Mouse (Mus musculus) midbrain, embryonic 16.5 days (tissue): ENCODE measurements at regions not wholly inside any gene's neighbourhood (a gene's known extent, or its start where the extent isn't known, plus 50 kb on each side); places are given as distances from the start of the nearest gene placed in this dataset.
A peak's percentile ranks its signal among the peaks of the same experiment; 100 is the strongest.

Experiments
- ATAC-seq: fragments of 200-750 bp; cut with Nextera tagmentation; 2 replicates; pipeline ENCODE4 v1.8.0; 2017; ENCODE audit warnings: moderate TSS enrichment
- H3K27ac ChIP-seq: fragments of 300-500 bp; sonication (generic); 2 replicates; pipeline ENCODE4 v1.5.1; 2014; ENCODE audit warnings: mild to moderate bottlenecking, low read length, mixed read lengths
- H3K27me3 ChIP-seq: fragments of 300-500 bp; sonication (generic); 2 replicates; pipeline ENCODE4 v1.6.1; 2014; ENCODE audit warnings: low read depth, low read length, mixed read lengths; ENCODE audit not compliant: control insufficient read depth, insufficient read depth
- H3K36me3 ChIP-seq: fragments of 300-500 bp; sonication (generic); 2 replicates; pipeline ENCODE4 v1.6.1; 2014; ENCODE audit warnings: mild to moderate bottlenecking, low read length, moderate library complexity, mixed read lengths; ENCODE audit not compliant: control insufficient read depth, insufficient read depth
- H3K4me1 ChIP-seq: fragments of 300-500 bp; sonication (generic); 2 replicates; pipeline ENCODE4 v1.6.1; 2014; ENCODE audit warnings: mild to moderate bottlenecking, low read length, mixed read lengths; ENCODE audit not compliant: control insufficient read depth, insufficient read depth
- H3K4me2 ChIP-seq: fragments of 300-500 bp; sonication (generic); 2 replicates; pipeline ENCODE4 v1.6.1; 2014; ENCODE audit warnings: mild to moderate bottlenecking, low read length, mixed read lengths
- H3K4me3 ChIP-seq: fragments of 300-500 bp; sonication (generic); 2 replicates; pipeline ENCODE4 v1.5.1; 2014; ENCODE audit warnings: low read depth, mild to moderate bottlenecking, low read length, moderate library complexity, mixed read lengths
- H3K9ac ChIP-seq: fragments of 300-500 bp; sonication (generic); 2 replicates; pipeline ENCODE4 v1.6.1; 2014; ENCODE audit warnings: low read depth, low read length, mixed read lengths
- H3K9me3 ChIP-seq: fragments of 300-500 bp; sonication (generic); replicated peaks from 2 replicates; pipeline ENCODE4 v1.6.1; 2014; ENCODE audit warnings: mild to moderate bottlenecking, low read length, mixed read lengths; ENCODE audit not compliant: control insufficient read depth, poor library complexity, severe bottlenecking
- WGBS: fragments of 180-500 bp; shearing (Covaris S2); extraction: QIAGEN DNeasy Blood & Tissue Kit; methylation state at CpG from one replicate; pipeline ENCODE4 v1.1.7; 2014; 5-methylcytosine and 5-hydroxymethylcytosine counted together

DNA sequence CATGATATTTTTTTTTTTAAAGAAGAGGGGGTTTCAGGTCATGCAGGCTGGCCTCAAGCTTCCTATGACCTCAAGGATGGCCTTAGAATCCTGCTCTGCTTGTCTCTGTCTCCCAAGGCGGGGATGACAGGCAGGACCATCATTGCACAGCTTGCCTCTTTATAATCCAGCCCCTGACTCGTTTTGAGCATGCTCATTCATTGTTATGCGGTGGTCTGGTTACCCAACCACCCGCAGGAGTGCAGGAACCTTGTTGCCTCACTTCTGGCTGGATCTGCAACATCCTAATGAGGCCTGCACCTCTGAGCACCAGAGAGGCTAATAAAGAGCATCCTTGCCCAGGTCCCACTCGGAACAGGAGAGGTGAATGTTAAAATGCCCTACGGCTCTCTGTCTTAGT is 63.4 kb downstream of the Irf2bpl start:
- Histone ChIP-seq H3K4me1 (peaks cover 69% of the 10 kb centered on the region), H3K27me3 (no peaks in the 10 kb centered on the region), H3K9me3 (no peaks in the 10 kb centered on the region), H3K4me2 (no peak overlapping the region), H3K9ac (0 out of 2 replicates have a peak overlapping the region, but pooled peaks have one; percentile 34), H3K27ac (peak overlapping the region; percentile 78), H3K36me3 (no peaks in the 10 kb centered on the region), H3K4me3 (no peak overlapping the region)
- 29% methylated on average over 6 of the region's 6 CpGs for WGBS
- ATAC-seq = no peak

DNA sequence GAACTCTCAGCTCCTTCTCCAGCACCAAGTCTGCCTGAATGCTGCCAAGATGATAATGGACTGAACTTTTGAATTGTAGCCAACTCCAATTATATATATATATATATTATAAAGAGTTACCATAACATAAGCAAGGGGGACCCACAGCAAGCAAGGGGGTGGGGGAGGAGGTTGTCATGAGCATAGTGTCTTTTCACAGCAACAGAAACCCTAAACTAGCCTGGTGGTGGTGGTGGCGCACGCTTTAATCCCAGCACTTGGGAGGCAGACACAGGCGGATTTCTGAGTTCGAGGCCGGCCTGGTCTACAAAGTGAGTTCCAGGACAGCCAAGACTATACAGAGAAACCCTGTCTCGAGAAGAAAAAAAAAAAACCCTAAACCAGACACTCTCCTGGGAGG is 65.0 kb downstream of the Irf2bpl start:
- Histone ChIP-seq H3K9ac (no peak overlapping the region), H3K27me3 (no peaks in the 10 kb centered on the region), H3K4me2 (no peak overlapping the region), H3K4me1 (peaks cover 72% of the 10 kb centered on the region), H3K36me3 (no peaks in the 10 kb centered on the region), H3K27ac (no peak overlapping the region), H3K4me3 (no peak overlapping the region), H3K9me3 (no peaks in the 10 kb centered on the region)
- 95% methylated on average over 6 of the region's 6 CpGs for WGBS
- no peak for ATAC-seq

- Histone ChIP-seq H3K4me3 (no peak overlapping the region), H3K9me3 (no peaks in the 10 kb centered on the region), H3K27me3 (no peaks in the 10 kb centered on the region), H3K9ac (no peak overlapping the region), H3K27ac (peak overlapping the region; percentile 11; the same call in 1 of the 2 replicates), H3K36me3 (no peaks in the 10 kb centered on the region), H3K4me1 (peaks cover 70% of the 10 kb centered on the region), H3K4me2 (no peak overlapping the region)
- 94% methylated on average over 5 of the region's 5 CpGs for WGBS
- ATAC-seq = no peak
These were observed 65.4 kb downstream of the Irf2bpl start for GRCm38 (mm10) chr12:86819163-86819562.

DNA sequence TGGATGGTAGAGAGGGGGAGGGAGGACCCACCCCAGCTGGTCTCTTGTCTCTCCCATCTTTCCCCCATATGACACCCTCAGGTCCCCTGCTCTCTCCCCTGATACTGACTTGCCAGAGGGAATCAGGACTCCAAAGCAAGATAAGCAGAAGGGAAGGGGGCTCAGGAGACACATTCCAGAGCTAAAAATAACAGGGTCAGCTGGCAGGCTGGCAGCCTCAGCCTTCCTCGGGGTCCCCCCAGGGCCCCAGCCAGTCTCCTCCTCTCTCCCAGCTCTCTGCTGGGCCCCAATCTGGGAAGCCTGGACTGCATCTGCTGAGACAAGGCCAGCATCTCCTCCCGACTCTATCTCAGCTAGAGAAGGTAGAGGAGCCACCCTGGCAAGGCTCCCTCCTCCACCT is 66.4 kb downstream of the Irf2bpl start:
- H3K4me3 ChIP-seq = no peak overlapping the region
- 34% methylated on average over 2 of the region's 2 CpGs for WGBS
- peaks cover 62% of the 10 kb centered on the region for H3K4me1 ChIP-seq
- ATAC-seq = no peak
- no peak overlapping the region for H3K9ac ChIP-seq
- H3K27ac ChIP-seq = peak overlapping the region; percentile 99
- H3K9me3 ChIP-seq = no peaks in the 10 kb centered on the region
- no peak overlapping the region for H3K4me2 ChIP-seq
- no peaks in the 10 kb centered on the region for H3K36me3 ChIP-seq
- no peaks in the 10 kb centered on the region for H3K27me3 ChIP-seq

DNA sequence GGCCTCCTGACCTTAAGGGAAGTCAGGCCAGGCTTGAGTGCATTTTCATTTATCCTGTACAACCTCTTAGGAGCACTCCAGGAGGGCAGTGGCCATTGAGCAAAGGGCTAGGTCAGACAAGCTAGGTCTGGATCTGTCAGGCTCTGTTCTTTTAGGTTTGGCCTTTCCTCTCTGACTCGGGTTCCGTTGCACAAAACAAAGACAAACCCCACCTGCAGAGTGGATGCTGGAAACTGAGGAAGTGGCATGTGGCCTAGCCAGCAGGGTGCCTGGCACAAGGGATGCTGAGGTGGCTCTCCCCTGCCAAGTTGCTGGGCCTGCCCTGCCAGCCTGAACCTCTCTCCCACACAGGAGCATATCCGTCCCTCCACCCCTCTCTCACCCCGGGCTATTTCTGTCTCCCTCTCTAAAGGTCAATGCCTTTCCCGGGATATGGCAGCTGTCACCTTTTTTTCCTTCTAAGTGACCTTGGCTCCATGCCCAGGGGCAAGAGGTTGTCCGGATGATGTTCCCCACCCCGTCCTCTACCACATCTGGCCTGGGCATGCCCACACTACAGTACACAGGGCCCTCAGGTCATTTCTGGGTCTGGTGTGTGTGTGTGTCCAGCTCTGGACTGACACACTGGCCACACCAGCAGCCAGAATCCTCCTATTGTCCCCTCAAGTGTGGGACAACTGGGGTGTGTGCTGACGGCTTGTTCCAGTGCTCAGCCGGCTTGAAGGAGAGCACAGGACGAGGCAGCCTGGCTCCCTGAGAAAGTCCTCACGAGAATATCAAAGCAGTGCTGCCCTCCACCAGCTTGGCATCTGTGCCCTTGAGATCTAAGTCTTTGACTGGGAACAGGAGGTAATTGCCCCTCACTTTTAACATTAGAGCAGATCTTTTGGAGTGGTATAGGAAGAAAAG is 67.6 kb downstream of the Irf2bpl start:
- 14% methylated on average over 11 of the region's 11 CpGs for WGBS
- peak overlapping the region; percentile 99 for H3K27ac ChIP-seq
- peak overlapping the region; percentile 59 for H3K9ac ChIP-seq
- H3K9me3 ChIP-seq = no peaks in the 10 kb centered on the region
- peak overlapping the region; percentile 34 for H3K4me2 ChIP-seq
- H3K4me3 ChIP-seq = no peak overlapping the region
- H3K27me3 ChIP-seq = no peaks in the 10 kb centered on the region
- ATAC-seq = peak; percentile 8; the same call in 1 of the 2 replicates
- no peaks in the 10 kb centered on the region for H3K36me3 ChIP-seq
- H3K4me1 ChIP-seq = peaks cover 65% of the 10 kb centered on the region

DNA sequence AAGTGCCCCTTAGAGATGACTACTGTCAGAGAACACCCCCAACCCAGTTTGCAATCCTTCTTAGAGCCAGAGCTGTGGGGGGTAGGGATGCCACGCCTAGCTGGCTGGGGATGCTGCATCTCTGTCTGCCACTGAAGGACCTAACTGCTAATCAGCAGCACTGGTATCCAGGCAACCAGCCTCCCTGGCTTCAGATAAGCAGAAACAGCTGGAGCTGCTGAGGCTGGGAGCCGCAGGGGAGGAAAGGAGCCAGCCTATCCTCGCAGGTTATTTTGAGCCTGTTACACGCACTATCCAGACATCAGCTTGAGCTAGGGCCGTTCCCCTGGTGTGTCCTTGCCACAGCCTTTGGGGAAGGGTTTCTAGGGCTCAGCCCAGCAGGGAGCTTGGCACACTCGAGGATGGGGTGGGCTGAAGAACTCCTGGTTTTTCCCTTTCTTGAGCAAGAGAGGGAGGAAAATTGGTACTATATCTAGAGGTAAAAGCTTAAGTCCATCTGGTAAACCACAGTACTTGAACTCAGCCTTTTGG is 68.4 kb downstream of the Irf2bpl start:
- H3K27me3 ChIP-seq = no peaks in the 10 kb centered on the region
- H3K36me3 ChIP-seq = no peaks in the 10 kb centered on the region
- ATAC-seq = peak; percentile 93
- peak overlapping the region; percentile 34 for H3K4me2 ChIP-seq
- H3K9me3 ChIP-seq = no peaks in the 10 kb centered on the region
- H3K27ac ChIP-seq = peak overlapping the region; percentile 99
- peaks cover 65% of the 10 kb centered on the region for H3K4me1 ChIP-seq
- under 1% methylated on average over 6 of the region's 6 CpGs for WGBS
- H3K4me3 ChIP-seq = no peak overlapping the region
- peak overlapping the region; percentile 59 for H3K9ac ChIP-seq

DNA sequence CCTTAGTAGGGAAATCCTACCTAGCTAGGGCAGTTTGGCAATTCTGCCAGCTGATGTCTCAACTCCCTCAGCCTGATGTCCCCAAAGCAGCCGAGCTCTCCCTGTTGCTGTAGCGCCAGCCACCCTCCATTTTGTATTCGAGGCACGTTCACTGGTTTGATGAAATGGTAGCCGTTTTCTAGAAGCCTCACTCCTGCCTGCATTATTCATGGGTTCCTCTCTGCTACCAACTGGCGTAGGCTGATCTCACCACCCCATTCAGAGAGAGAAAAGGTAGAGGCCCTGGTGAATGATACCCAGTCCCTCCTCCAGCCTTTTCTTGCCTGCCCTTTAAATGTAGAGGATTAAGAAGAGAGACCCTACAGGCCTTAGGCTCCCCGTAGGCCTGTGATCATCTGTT is 69.9 kb downstream of the Irf2bpl start:
- H3K27me3 ChIP-seq = no peaks in the 10 kb centered on the region
- H3K9me3 ChIP-seq = no peaks in the 10 kb centered on the region; the same call in 1 of the 2 replicates
- 28% methylated on average over 7 of the region's 7 CpGs for WGBS
- no peak overlapping the region for H3K4me3 ChIP-seq
- no peaks in the 10 kb centered on the region for H3K36me3 ChIP-seq
- peak overlapping the region; percentile 20; the same call in 1 of the 2 replicates for H3K9ac ChIP-seq
- no peak overlapping the region for H3K4me2 ChIP-seq
- peak; percentile 29 for ATAC-seq
- peaks cover 76% of the 10 kb centered on the region for H3K4me1 ChIP-seq
- H3K27ac ChIP-seq = peak overlapping the region; percentile 99
